9 mouse cellular contexts compared by ENCODE assay signal in the genomic region with DNA sequence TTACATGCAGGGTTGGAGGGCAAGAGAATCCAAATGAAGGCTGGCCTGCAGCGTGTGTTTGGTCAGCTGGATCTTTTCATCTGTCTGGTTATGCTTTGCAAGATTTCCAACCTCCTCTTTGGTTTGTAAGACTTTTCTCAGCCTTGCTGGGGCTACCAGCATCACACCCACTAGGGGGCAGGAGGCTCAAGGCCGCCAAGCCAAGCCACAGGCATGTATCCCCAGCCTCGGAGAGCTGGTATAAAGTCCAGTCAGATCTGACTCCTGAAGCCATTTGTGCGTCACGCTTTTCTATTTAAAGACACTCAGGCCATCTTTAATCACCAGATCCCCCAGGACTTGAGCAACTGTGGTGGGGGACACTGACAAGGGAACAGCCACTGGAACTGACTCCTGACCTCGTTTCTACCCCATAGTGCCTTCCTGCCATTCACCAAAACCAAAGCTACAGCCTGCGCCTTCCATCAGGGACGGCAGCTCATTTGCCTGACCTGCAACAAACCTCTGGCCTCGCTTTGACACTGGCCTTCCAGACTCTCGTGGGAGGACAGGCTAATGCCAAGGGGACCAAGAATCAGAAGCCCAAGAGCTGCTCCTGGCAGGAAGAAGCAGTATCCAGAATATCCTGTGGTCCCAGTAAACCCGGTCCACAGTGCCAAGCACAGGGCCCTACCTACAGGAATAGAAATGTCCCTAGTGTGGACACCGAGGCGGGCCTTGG. TPM values are rescaled to one million over a fixed set of nuclear protein-coding genes. Genes with fewer than 3 reads are reported as not detected.
DNase-seq lines count a peak whose midpoint lies in the region; ATAC-seq and TF ChIP-seq lines count a peak whose summit lies in the region.
"Had no signal": no experiment of that assay in that cellular context is flagged by ENCODE, and none has a peak within 500 bp of the region (broad histone marks: within the 10 kb centered on the region; RNA-seq: fewer than 3 reads in every experiment).

No protein-coding gene starts in this region.

- no peak overlapping the region for H3K9ac ChIP-seq in MEL (ENCODE audit: control insufficient read depth, low read depth, low read length, poor library complexity, severe bottlenecking)
- H3K9ac ChIP-seq in liver, embryonic 16.5 days (ENCODE audit: low read depth, low read length), result no peak overlapping the region
- H3K9ac ChIP-seq: hindbrain, embryonic 15.5 days had no signal

- DNase-seq in 3134 (ENCODE audit: extremely low read depth, insufficient read length, low spot score), result peak; percentile 71
- peak; percentile 56 for DNase-seq in MEL (ENCODE audit: low read depth, low spot score)
- DNase-seq in cerebellum, adult 2 months, result peak; percentile 83 to 85
- DNase-seq in gastrocnemius, postnatal 4 days (ENCODE audit: low spot score in 2 of 2), result peak; percentile 70 to 86
- peak; percentile 84 to 91 for DNase-seq in kidney, adult 8-10 months
- DNase-seq in ovary, postnatal 36 days (ENCODE audit: low spot score), result peak; percentile 81
- DNase-seq in thymus, postnatal 36 days, result peak; percentile 69 to 70

- 22% methylated on average over 13 of the region's 13 CpGs for WGBS in cerebellum, adult 2 months
- 32% methylated on average over 13 of the region's 13 CpGs for WGBS in liver, embryonic 16.5 days (ENCODE audit: insufficient replicate concordance)

- no peaks in the 10 kb centered on the region for H3K27me3 ChIP-seq in MEL (ENCODE audit: control insufficient read depth in 1 of 2, insufficient read depth in 2 of 2, low read length in 2 of 2)
- no peaks in the 10 kb centered on the region for H3K27me3 ChIP-seq in cerebellum, adult 2 months (ENCODE audit: control insufficient read depth, insufficient read depth, low read length)
- no peaks in the 10 kb centered on the region for H3K27me3 ChIP-seq in liver, embryonic 16.5 days (ENCODE audit: control insufficient read depth, insufficient read depth, low read depth, low read length)
- H3K27me3 ChIP-seq: hindbrain, embryonic 15.5 days had no signal

- no peak for TF ChIP-seq POLR2A in MEL (IDR thresholded peaks at IDR 0.05; ENCODE audit: control insufficient read depth in 1 of 2, insufficient read depth in 1 of 2, low read depth in 1 of 2, low read length in 2 of 2, poor library complexity in 1 of 2)
- no peak for TF ChIP-seq POLR2A in cerebellum, adult 2 months (IDR thresholded peaks at IDR 0.05; ENCODE audit: borderline replicate concordance, insufficient read depth, low read length)

- TF ChIP-seq EP300 in MEL (IDR thresholded peaks at IDR 0.05; ENCODE audit: low read depth in 1 of 2, low read length in 2 of 2), result no peak

- no peaks in the 10 kb centered on the region for H3K4me1 ChIP-seq in MEL (ENCODE audit: control insufficient read depth in 1 of 2, insufficient read depth in 2 of 2, low read length in 2 of 2)
- peaks cover 68% of the 10 kb centered on the region for H3K4me1 ChIP-seq in cerebellum, adult 2 months (ENCODE audit: control insufficient read depth, insufficient read depth, low read length)
- peaks cover 3% of the 10 kb centered on the region for H3K4me1 ChIP-seq in liver, embryonic 16.5 days (ENCODE audit: control insufficient read depth, low read depth, low read length)

- no peaks in the 10 kb centered on the region for H3K9me3 ChIP-seq in MEL (replicated peaks; ENCODE audit: insufficient read depth, low read length)
- H3K9me3 ChIP-seq in liver, embryonic 16.5 days (replicated peaks; ENCODE audit: control insufficient read depth, low read length), result no peaks in the 10 kb centered on the region
- H3K9me3 ChIP-seq: hindbrain, embryonic 15.5 days had no signal

- H3K27ac ChIP-seq in MEL (ENCODE audit: control insufficient read depth, low read depth, low read length), result no peak overlapping the region
- H3K27ac ChIP-seq in cerebellum, adult 2 months (ENCODE audit: insufficient read depth, low read length), result peak overlapping the region; percentile 67
- H3K27ac ChIP-seq in liver, embryonic 16.5 days (ENCODE audit: low read length), result peak overlapping the region; percentile 50; the same call in 1 of the 2 replicates
- H3K27ac ChIP-seq: hindbrain, embryonic 15.5 days had no signal

- H3K4me3 ChIP-seq in MEL (ENCODE audit: control insufficient read depth in 1 of 2, insufficient read depth in 1 of 2, low read depth in 2 of 2, low read length in 2 of 2), result no peak overlapping the region
- no peak overlapping the region for H3K4me3 ChIP-seq in cerebellum, adult 2 months (replicated peaks; ENCODE audit: insufficient read depth, low read depth, low read length)
- H3K4me3 ChIP-seq in liver, embryonic 16.5 days (ENCODE audit: low read depth, low read length), result no peak overlapping the region
- H3K4me3 ChIP-seq: hindbrain, embryonic 15.5 days had no signal

- TF ChIP-seq CTCF in MEL (IDR thresholded peaks at IDR 0.05 in 2 of 3, conservative IDR thresholded peaks at IDR 0.05 in 1 of 3; ENCODE audit: control insufficient read depth in 1 of 3, insufficient read depth in 1 of 3, low read depth in 2 of 3, low read length in 3 of 3, poor library complexity in 1 of 3, severe bottlenecking in 1 of 3), result peak; percentile 55 to 83 (median 81)
- peak; percentile 86 for TF ChIP-seq CTCF in cerebellum, adult 2 months (IDR thresholded peaks at IDR 0.05; ENCODE audit: borderline replicate concordance, insufficient read depth, low read depth, low read length)

- no peaks in the 10 kb centered on the region for H3K36me3 ChIP-seq in MEL (ENCODE audit: control insufficient read depth in 1 of 2, insufficient read depth in 2 of 2, low read length in 2 of 2)
- no peaks in the 10 kb centered on the region for H3K36me3 ChIP-seq in liver, embryonic 16.5 days (ENCODE audit: control insufficient read depth, insufficient read depth)

- H3K79me2 ChIP-seq in MEL (ENCODE audit: control insufficient read depth, insufficient read depth, low read length, poor library complexity), result no peaks in the 10 kb centered on the region

- no peak overlapping the region for H3K4me2 ChIP-seq in liver, embryonic 16.5 days (ENCODE audit: low read depth, low read length)
- H3K4me2 ChIP-seq: hindbrain, embryonic 15.5 days had no signal

- TF ChIP-seq RAD21 in MEL (IDR thresholded peaks at IDR 0.05; ENCODE audit: low read depth, low read length), result peak; percentile 82

- peak; percentile 54; the same call in 1 of the 2 replicates for ATAC-seq in liver, embryonic 16.5 days (ENCODE audit: low read depth)

TF ChIP-seq in MEL, 35 proteins besides CTCF, POLR2A, EP300 and RAD21:
- TF ChIP-seq ZC3H11A (IDR thresholded peaks at IDR 0.05; ENCODE audit: low read depth, low read length), result peak; percentile 72
- TF ChIP-seq MYC (IDR thresholded peaks at IDR 0.05; ENCODE audit: low read depth, low read length), result no peak
- TF ChIP-seq SMC3 (IDR thresholded peaks at IDR 0.05; ENCODE audit: low read depth, low read length), result peak; percentile 88
- TF ChIP-seq ZNF384 (IDR thresholded peaks at IDR 0.05; ENCODE audit: low read depth, low read length), result peak; percentile 62

RNA-seq across cellular contexts. Expression of gene Capn7, which starts 49.7 kb away (rescaled TPM):
- 23.2 and 24.9 TPM in 2 replicates for total RNA-seq in MEL (2012; rRNA removed)
- polyA plus RNA-seq in MEL (2012; ENCODE audit: insufficient read depth in 1 of 2, insufficient read length in 2 of 2, low read depth in 1 of 2, low replicate concordance in 2 of 2, missing spikeins in 1 of 2), result 10 to 100 TPM; 30.0 to 83.7 TPM
- 38.0 and 40.4 TPM in 2 replicates for polyA plus RNA-seq in cerebellum, adult 2 months (2012; rRNA removed)
- 10 to 100 TPM; 31.9 to 37.1 TPM for total RNA-seq in gastrocnemius, postnatal 4 days (2021)
- 15.0 and 15.2 TPM in 2 replicates for polyA plus RNA-seq in liver, embryonic 16.5 days (2015; fragmentation: Nextera tagmentation; extraction: Ambion mirVana)

RNA-seq across cellular contexts. Expression of gene Sh3bp5, which starts 49.7 kb away (rescaled TPM):
- total RNA-seq in MEL (2012; rRNA removed), result 0.19 and 0.36 TPM in 2 replicates
- polyA plus RNA-seq in MEL (2012; ENCODE audit: insufficient read depth in 1 of 2, insufficient read length in 2 of 2, low read depth in 1 of 2, low replicate concordance in 2 of 2, missing spikeins in 1 of 2), result 1 to 10 TPM in 1 of 2 experiments, not detected in 1; 1.0 TPM
- 72.9 and 77.1 TPM in 2 replicates for polyA plus RNA-seq in cerebellum, adult 2 months (2012; rRNA removed)
- 10 to 100 TPM; 79.8 to 93.9 TPM for total RNA-seq in gastrocnemius, postnatal 4 days (2021)
- polyA plus RNA-seq in liver, embryonic 16.5 days (2015; fragmentation: Nextera tagmentation; extraction: Ambion mirVana), result 19.3 and 22.1 TPM in 2 replicates

Comparison
In these comparisons a context has a peak if more than half of its experiments do, and no peak if none do; other contexts are left out.
1. RNA of gene Sh3bp5, which starts 49.7 kb away (polyA plus RNA-seq): 72.9 to 77.1 TPM in cerebellum, adult 2 months and 19.3 to 22.1 TPM in liver, embryonic 16.5 days; 1.0 TPM in MEL; every median in the first group is over 10 times any median in the second.
2. Peak in every context shown above with its lines, with median percentiles within 50 percentile points of each other: DNase-seq.